Mouse (Mus musculus) urinary bladder, postnatal 10 days (tissue): ENCODE data around the gene Vps8.

Source experiments
- DNase-seq: peaks from one replicate; pipeline ENCODE4 v3.0.0; 2022; ENCODE audit warnings: low spot score

Gene Vps8

GRCm38 (mm10) chr16:21628061-21628591, 205.2 kb downstream of the Vps8 start:
- DNase-seq = no peak

- DNase-seq = no peak
Measured at GRCm38 (mm10) chr16:21630614-21631013, 207.7 kb downstream of the Vps8 start.

GRCm38 (mm10) chr16:21631815-21632222, 208.9 kb downstream of the Vps8 start:
- DNase-seq = no peak

GRCm38 (mm10) chr16:21634460-21634859, 211.5 kb downstream of the Vps8 start:
- no peak for DNase-seq

GRCm38 (mm10) chr16:21636156-21636853, 213.4 kb downstream of the Vps8 start:
- no peak for DNase-seq

- DNase-seq = no peak
Measured at GRCm38 (mm10) chr16:21637201-21637819, 214.4 kb downstream of the Vps8 start.

GRCm38 (mm10) chr16:21640766-21641499, 218.0 kb downstream of the Vps8 start:
- no peak for DNase-seq

- no peak for DNase-seq
Measured at GRCm38 (mm10) chr16:21641944-21642343, 219.0 kb downstream of the Vps8 start.

- no peak for DNase-seq
Measured at GRCm38 (mm10) chr16:21642906-21643305, 220.0 kb downstream of the Vps8 start.

GRCm38 (mm10) chr16:21643621-21644041, 220.7 kb downstream of the Vps8 start:
- no peak for DNase-seq

- DNase-seq = no peak
Measured at GRCm38 (mm10) chr16:21644066-21644561, 221.2 kb downstream of the Vps8 start.

GRCm38 (mm10) chr16:21644574-21644973, 221.7 kb downstream of the Vps8 start:
- DNase-seq = no peak

- no peak for DNase-seq
Measured at GRCm38 (mm10) chr16:21645915-21646314, 223.0 kb downstream of the Vps8 start.

- DNase-seq = no peak
Measured at GRCm38 (mm10) chr16:21646496-21646895, 223.6 kb downstream of the Vps8 start.

GRCm38 (mm10) chr16:21648800-21649199, 225.9 kb downstream of the Vps8 start:
- DNase-seq = no peak

- no peak for DNase-seq
Measured at GRCm38 (mm10) chr16:21650289-21650688, 227.4 kb downstream of the Vps8 start.

GRCm38 (mm10) chr16:21651161-21651560, 228.2 kb downstream of the Vps8 start:
- no peak for DNase-seq

GRCm38 (mm10) chr16:21653151-21653550, 230.2 kb downstream of the Vps8 start:
- DNase-seq = no peak

- DNase-seq = no peak
Measured at GRCm38 (mm10) chr16:21654384-21654783, 231.5 kb downstream of the Vps8 start.

- DNase-seq = no peak
Measured at GRCm38 (mm10) chr16:21655291-21655690, 232.4 kb downstream of the Vps8 start.

GRCm38 (mm10) chr16:21655961-21656360, 233.0 kb downstream of the Vps8 start:
- no peak for DNase-seq

- no peak for DNase-seq
Measured at GRCm38 (mm10) chr16:21664633-21665363, 241.9 kb downstream of the Vps8 start.
